Mouse (Mus musculus): Measurements from ENCODE around the gene Tmem246. TPM values are rescaled to one million over a fixed set of nuclear protein-coding genes. Genes with fewer than 3 reads are reported as not detected.
A peak's percentile ranks its signal among the peaks of the same experiment; 100 is the strongest.
"Not testable (repeated sequence)": the region's sequence is repeated elsewhere in the genome, so short reads cannot be mapped to it uniquely, and the experiment has no call there.

Gene Tmem246
- 51.7 and 52.8 TPM in 2 replicates for polyA plus RNA-seq (2012; rRNA removed)

- TF ChIP-seq POLR2A (IDR thresholded peaks at IDR 0.05; ENCODE audit: borderline replicate concordance, extremely low read depth, low read depth, low read length) (0 out of 2 replicates have a peak, but pooled peaks have one; percentile 6), CTCF (IDR thresholded peaks at IDR 0.05; ENCODE audit: insufficient read depth, low read length) (no peak)
- peak; percentile 83 for DNase-seq
- Histone ChIP-seq H3K4me1 (ENCODE audit: control insufficient read depth, insufficient read depth, low read length) (peaks cover 3% of the 10 kb centered on the region; the same call in 1 of the 2 replicates), H3K4me3 (replicated peaks; ENCODE audit: extremely low read depth, low read depth, low read length) (peak within 1 kb of the TSS; percentile 70)
- 1% methylated on average over 77 of the region's 77 CpGs for WGBS
Measured at GRCm38 (mm10) chr4:49597183-49598100, at the start of gene Tmem246. Tmem246 (minus strand) TSS chr4:49597876.

- no peaks in the 10 kb centered on the region for H3K4me1 ChIP-seq (ENCODE audit: control insufficient read depth, insufficient read depth, low read length)
- DNase-seq, result no peak
- TF ChIP-seq CTCF (IDR thresholded peaks at IDR 0.05; ENCODE audit: insufficient read depth, low read length), result no peak
- no peak for TF ChIP-seq POLR2A (IDR thresholded peaks at IDR 0.05; ENCODE audit: borderline replicate concordance, extremely low read depth, low read depth, low read length)
- WGBS, result 46% methylated on average over 2 of the region's 2 CpGs
- H3K4me3 ChIP-seq (replicated peaks; ENCODE audit: extremely low read depth, low read depth, low read length), result no peak overlapping the region
Measured at GRCm38 (mm10) chr4:49639913-49640312, 42.2 kb upstream of the Tmem246 start.

DNA sequence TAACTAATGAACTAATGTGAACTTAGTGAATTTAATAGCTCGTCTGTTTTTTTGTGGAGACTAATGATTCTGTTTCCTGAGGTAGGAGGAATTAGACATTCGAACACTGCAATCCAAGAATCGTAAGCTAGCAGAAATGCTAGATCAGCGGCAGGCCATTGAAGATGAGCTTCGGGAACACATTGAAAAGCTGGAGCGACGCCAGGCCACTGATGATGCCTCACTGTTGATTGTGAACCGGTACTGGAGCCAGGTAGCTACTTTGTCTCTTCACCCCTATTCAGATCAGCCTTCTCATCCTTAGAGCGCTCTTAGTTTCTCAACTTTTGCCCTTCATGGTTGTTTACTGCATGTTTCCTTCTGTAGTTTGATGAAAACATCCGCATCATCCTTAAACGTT lies 40.1 kb upstream of the Tmem246 start:
- TF ChIP-seq CTCF (IDR thresholded peaks at IDR 0.05; ENCODE audit: insufficient read depth, low read length) (no peak), POLR2A (IDR thresholded peaks at IDR 0.05; ENCODE audit: borderline replicate concordance, extremely low read depth, low read depth, low read length) (no peak)
- Histone ChIP-seq H3K4me1 (ENCODE audit: control insufficient read depth, insufficient read depth, low read length) (no peaks in the 10 kb centered on the region), H3K4me3 (replicated peaks; ENCODE audit: extremely low read depth, low read depth, low read length) (no peak overlapping the region)
- no peak for DNase-seq
- 88% methylated on average over 11 of the region's 11 CpGs for WGBS

GRCm38 (mm10) chr4:49632139-49632481 lies 34.4 kb upstream of the Tmem246 start:
- DNase-seq, result no peak
- Histone ChIP-seq H3K4me3 (replicated peaks; ENCODE audit: extremely low read depth, low read depth, low read length) (peak overlapping the region; percentile 94), H3K4me1 (ENCODE audit: control insufficient read depth, insufficient read depth, low read length) (no peaks in the 10 kb centered on the region)
- TF ChIP-seq CTCF (IDR thresholded peaks at IDR 0.05; ENCODE audit: insufficient read depth, low read length), result no peak
- no peak for TF ChIP-seq POLR2A (IDR thresholded peaks at IDR 0.05; ENCODE audit: borderline replicate concordance, extremely low read depth, low read depth, low read length)
- under 1% methylated on average over 30 of the region's 30 CpGs for WGBS

DNA sequence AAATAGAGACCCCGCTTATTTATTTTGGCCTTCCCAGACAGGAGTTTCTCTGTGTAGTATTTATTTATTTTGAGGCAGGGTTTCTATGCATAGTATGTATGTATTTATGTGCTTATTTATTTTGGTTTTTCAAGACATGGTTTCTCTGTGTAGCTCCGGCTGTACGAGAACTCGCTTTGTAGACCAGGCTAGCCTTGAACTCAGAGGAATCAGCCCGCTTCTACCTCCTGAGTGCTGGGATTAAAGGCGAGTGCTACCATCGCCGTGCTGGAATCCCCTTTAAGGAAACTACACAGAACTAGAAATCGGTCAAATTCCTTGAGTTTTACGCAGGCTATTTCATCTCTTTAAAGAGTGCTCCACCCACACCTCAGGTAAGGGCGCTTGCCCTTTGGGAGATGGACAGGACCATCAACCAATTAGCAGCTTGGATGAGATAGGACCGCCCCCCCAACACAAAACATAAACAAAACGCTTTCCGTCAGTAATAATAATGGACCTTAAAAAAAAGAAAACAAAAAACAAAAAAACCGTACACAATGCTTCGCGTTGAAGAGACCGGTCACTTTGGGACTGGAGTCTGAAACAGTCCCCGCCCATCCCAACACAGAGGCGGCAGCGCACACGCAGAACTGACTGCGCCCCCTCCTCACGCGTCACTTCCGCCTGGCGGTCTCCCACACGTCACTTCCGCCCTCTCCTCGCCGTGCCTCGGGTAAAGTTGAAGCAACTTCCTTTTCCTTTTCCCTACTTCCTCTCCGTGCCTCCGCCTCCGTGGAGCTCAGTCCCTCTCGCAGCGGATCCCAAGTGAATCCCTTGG lies 33.9 kb upstream of the Tmem246 start, which contains the start of gene Rnf20:
TSS of gene Rnf20 (plus strand) at position 688 of the 820 bp plus-strand sequence.
- TF ChIP-seq POLR2A (IDR thresholded peaks at IDR 0.05; ENCODE audit: borderline replicate concordance, extremely low read depth, low read depth, low read length) (peak; percentile 91; the same call in 1 of the 2 replicates), CTCF (IDR thresholded peaks at IDR 0.05; ENCODE audit: insufficient read depth, low read length) (no peak)
- Histone ChIP-seq H3K4me3 (replicated peaks; ENCODE audit: extremely low read depth, low read depth, low read length) (peak within 1 kb of the TSS; percentile 94), H3K4me1 (ENCODE audit: control insufficient read depth, insufficient read depth, low read length) (no peaks in the 10 kb centered on the region)
- WGBS, result 4% methylated on average over 37 of the region's 37 CpGs
- DNase-seq, result peak; percentile 95

DNA sequence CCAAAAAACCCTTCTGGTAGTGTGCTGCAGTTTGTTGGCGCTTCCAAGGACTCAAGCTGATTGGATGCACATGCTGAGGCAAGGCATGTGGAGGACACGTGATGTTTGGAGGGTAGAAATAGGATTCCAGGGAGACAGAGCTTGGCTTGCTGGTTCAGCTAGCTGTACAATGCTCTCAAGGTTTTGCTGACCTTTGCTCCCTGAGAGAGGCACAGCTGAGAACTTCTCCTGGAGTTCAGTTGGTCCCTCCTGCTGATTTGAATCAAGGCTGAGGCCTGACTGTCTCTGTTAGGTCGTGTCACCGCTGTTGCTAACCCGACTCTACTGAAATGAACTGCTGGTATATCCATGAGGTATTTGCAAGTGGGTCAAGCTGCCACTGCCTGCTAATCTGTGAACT lies 31.3 kb upstream of the Tmem246 start:
- DNase-seq, result no peak
- no peak overlapping the region for H3K4me3 ChIP-seq (replicated peaks; ENCODE audit: extremely low read depth, low read depth, low read length)
- TF ChIP-seq CTCF (IDR thresholded peaks at IDR 0.05; ENCODE audit: insufficient read depth, low read length), result no peak
- TF ChIP-seq POLR2A (IDR thresholded peaks at IDR 0.05; ENCODE audit: borderline replicate concordance, extremely low read depth, low read depth, low read length), result no peak
- H3K4me1 ChIP-seq (ENCODE audit: control insufficient read depth, insufficient read depth, low read length), result no peaks in the 10 kb centered on the region
- 74% methylated on average over 5 of the region's 5 CpGs for whole genome bisulfite sequencing

GRCm38 (mm10) chr4:49626973-49627372 lies 29.3 kb upstream of the Tmem246 start:
- H3K4me3 ChIP-seq (replicated peaks; ENCODE audit: extremely low read depth, low read depth, low read length), result no peak overlapping the region
- peak; percentile 73 for DNase-seq
- H3K4me1 ChIP-seq (ENCODE audit: control insufficient read depth, insufficient read depth, low read length), result no peaks in the 10 kb centered on the region
- TF ChIP-seq CTCF (IDR thresholded peaks at IDR 0.05; ENCODE audit: insufficient read depth, low read length) (peak; percentile 66), POLR2A (IDR thresholded peaks at IDR 0.05; ENCODE audit: borderline replicate concordance, extremely low read depth, low read depth, low read length) (no peak)
- WGBS, result 0% methylated on average over 3 of the region's 3 CpGs

DNA sequence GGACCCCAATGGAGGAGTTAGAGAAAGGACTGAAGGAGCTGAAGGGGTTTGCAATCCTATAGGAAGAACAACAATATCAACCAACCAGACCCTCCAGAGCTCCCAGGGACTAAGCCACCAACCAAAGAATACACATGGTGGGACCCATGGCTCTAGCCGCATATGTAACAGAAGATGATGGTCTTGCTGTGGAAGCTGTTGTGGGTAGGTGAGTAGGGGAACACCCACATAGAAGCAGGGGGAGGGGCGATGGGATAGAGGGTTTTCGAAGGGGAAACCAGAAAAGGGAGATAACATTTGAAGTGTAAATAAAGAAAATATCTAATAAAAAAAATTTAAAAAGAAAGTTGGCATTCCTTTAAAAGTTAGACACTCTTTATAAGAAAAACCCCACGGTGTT lies 27.3 kb upstream of the Tmem246 start:
- not testable (repeated sequence) for DNase-seq; H3K4me1 ChIP-seq (ENCODE audit: control insufficient read depth, insufficient read depth, low read length); H3K4me3 ChIP-seq (replicated peaks; ENCODE audit: extremely low read depth, low read depth, low read length)
- 79% methylated on average over 4 of the region's 4 CpGs for WGBS

DNA sequence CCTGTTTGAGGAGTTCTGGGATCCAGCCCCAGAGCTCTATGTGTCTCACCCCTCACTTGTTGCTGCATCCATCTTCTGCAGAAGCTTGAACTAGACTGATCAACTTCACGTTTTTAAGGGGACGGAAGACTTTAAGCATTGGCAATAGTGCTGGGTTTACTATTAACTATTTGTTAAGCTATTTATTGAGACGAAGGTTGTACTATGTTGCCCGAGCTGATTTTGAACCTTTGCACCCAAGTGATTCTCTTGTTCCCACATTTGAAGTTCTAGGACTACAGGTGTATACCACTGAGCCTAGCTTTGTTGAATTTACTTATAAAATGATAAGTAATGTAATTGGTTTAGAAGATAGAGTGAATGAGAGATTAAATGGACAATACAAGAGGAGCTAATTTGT lies 26.2 kb upstream of the Tmem246 start:
- WGBS, result 73% methylated on average over 4 of the region's 4 CpGs
- H3K4me1 ChIP-seq (ENCODE audit: control insufficient read depth, insufficient read depth, low read length), result no peaks in the 10 kb centered on the region
- no peak for TF ChIP-seq CTCF (IDR thresholded peaks at IDR 0.05; ENCODE audit: insufficient read depth, low read length)
- TF ChIP-seq POLR2A (IDR thresholded peaks at IDR 0.05; ENCODE audit: borderline replicate concordance, extremely low read depth, low read depth, low read length), result no peak

More for the DNA sequence above, 26.2 kb upstream of the Tmem246 start:
- H3K4me3 ChIP-seq (replicated peaks; ENCODE audit: extremely low read depth, low read depth, low read length), result no peak overlapping the region
- no peak for DNase-seq
